Mouse (Mus musculus): ENCODE measurements around the gene Zfp874a. TPM values are rescaled to one million over a fixed set of nuclear protein-coding genes. Genes with fewer than 3 reads are reported as not detected.

The Zfp874a gene
- polyA plus RNA-seq (2014; fragmentation: Nextera tagmentation; extraction: Ambion mirVana), result 5.3 and 7.6 TPM in 2 replicates

GRCm38 (mm10) chr13:67451172-67452020 lies at the start of gene Zfp874a:
Gene Zfp874a (minus strand): TSS chr13:67451624.
- Histone ChIP-seq H3K36me3 (ENCODE audit: control insufficient read depth, insufficient read depth, low read length) (no peaks in the 10 kb centered on the region), H3K9me3 (ENCODE audit: control insufficient read depth, low read length) (no peaks in the 10 kb centered on the region), H3K4me1 (ENCODE audit: control insufficient read depth, insufficient read depth, low read length) (no peaks in the 10 kb centered on the region), H3K4me2 (ENCODE audit: low read depth, low read length) (peak within 1 kb of the TSS; percentile 70), H3K9ac (replicated peaks; ENCODE audit: low read depth, low read length) (peak within 1 kb of the TSS; percentile 46), H3K27me3 (ENCODE audit: control insufficient read depth, insufficient read depth, low read length) (no peaks in the 10 kb centered on the region), H3K27ac (ENCODE audit: low read depth, low read length) (no peak within 1 kb of the TSS), H3K4me3 (ENCODE audit: low read depth, low read length) (peak within 1 kb of the TSS; percentile 50)
- WGBS, result 2% methylated on average over 20 of the region's 20 CpGs
- peak; percentile 97 for ATAC-seq (ENCODE audit: low read depth)

GRCm38 (mm10) chr13:67500908-67501307 lies 49.5 kb upstream of the Zfp874a start:
- H3K4me1 ChIP-seq (ENCODE audit: control insufficient read depth, insufficient read depth, low read length), result peaks cover 6% of the 10 kb centered on the region
- no peaks in the 10 kb centered on the region for H3K9me3 ChIP-seq (ENCODE audit: control insufficient read depth, low read length)
- H3K4me3 ChIP-seq (ENCODE audit: low read depth, low read length), result no peak overlapping the region
- H3K36me3 ChIP-seq (ENCODE audit: control insufficient read depth, insufficient read depth, low read length), result no peaks in the 10 kb centered on the region
- H3K9ac ChIP-seq (replicated peaks; ENCODE audit: low read depth, low read length), result no peak overlapping the region
- peak overlapping the region; percentile 77; the same call in 1 of the 2 replicates for H3K4me2 ChIP-seq (ENCODE audit: low read depth, low read length)
- H3K27ac ChIP-seq (ENCODE audit: low read depth, low read length), result no peak overlapping the region
- peak; percentile 11; the same call in 1 of the 2 replicates for ATAC-seq (ENCODE audit: low read depth)
- no peaks in the 10 kb centered on the region for H3K27me3 ChIP-seq (ENCODE audit: control insufficient read depth, insufficient read depth, low read length)
- WGBS, result 73% methylated on average over 1 of the region's 1 CpGs

- peak; percentile 97 for ATAC-seq (ENCODE audit: low read depth)
- Histone ChIP-seq H3K4me3 (ENCODE audit: low read depth, low read length) (peak within 1 kb of the TSS; percentile 73), H3K4me1 (ENCODE audit: control insufficient read depth, insufficient read depth, low read length) (peaks cover 6% of the 10 kb centered on the region), H3K27me3 (ENCODE audit: control insufficient read depth, insufficient read depth, low read length) (no peaks in the 10 kb centered on the region), H3K9ac (replicated peaks; ENCODE audit: low read depth, low read length) (peak within 1 kb of the TSS; percentile 64), H3K36me3 (ENCODE audit: control insufficient read depth, insufficient read depth, low read length) (no peaks in the 10 kb centered on the region), H3K9me3 (ENCODE audit: control insufficient read depth, low read length) (no peaks in the 10 kb centered on the region), H3K4me2 (ENCODE audit: low read depth, low read length) (peak within 1 kb of the TSS; percentile 77), H3K27ac (ENCODE audit: low read depth, low read length) (no peak within 1 kb of the TSS)
- WGBS, result under 1% methylated on average over 22 of the region's 22 CpGs
Measured at GRCm38 (mm10) chr13:67500084-67500719, 48.8 kb upstream of the Zfp874a start, which contains the start of gene Zfp58. Gene Zfp58 (minus strand): TSS chr13:67500555.

- peaks cover 22% of the 10 kb centered on the region for H3K36me3 ChIP-seq (ENCODE audit: control insufficient read depth, insufficient read depth, low read length)
- WGBS, result 98% methylated on average over 1 of the region's 1 CpGs
- peaks cover 8% of the 10 kb centered on the region; the same call in 1 of the 2 replicates for H3K9me3 ChIP-seq (ENCODE audit: control insufficient read depth, low read length)
- H3K4me2 ChIP-seq (ENCODE audit: low read depth, low read length), result no peak overlapping the region
- no peak overlapping the region for H3K27ac ChIP-seq (ENCODE audit: low read depth, low read length)
- H3K9ac ChIP-seq (replicated peaks; ENCODE audit: low read depth, low read length), result no peak overlapping the region
- no peaks in the 10 kb centered on the region for H3K27me3 ChIP-seq (ENCODE audit: control insufficient read depth, insufficient read depth, low read length)
- H3K4me1 ChIP-seq (ENCODE audit: control insufficient read depth, insufficient read depth, low read length), result peaks cover 6% of the 10 kb centered on the region
- H3K4me3 ChIP-seq (ENCODE audit: low read depth, low read length), result no peak overlapping the region
- no peak for ATAC-seq (ENCODE audit: low read depth)
Measured at GRCm38 (mm10) chr13:67495631-67496030, 44.2 kb upstream of the Zfp874a start.

- 47% methylated on average over 8 of the region's 8 CpGs for WGBS
- ATAC-seq (ENCODE audit: low read depth), result peak; percentile 63; the same call in 1 of the 2 replicates
- H3K27ac ChIP-seq (ENCODE audit: low read depth, low read length), result no peak overlapping the region
Measured at GRCm38 (mm10) chr13:67484424-67484811, 33.0 kb upstream of the Zfp874a start.

GRCm38 (mm10) chr13:67483625-67484423 lies 32.4 kb upstream of the Zfp874a start, which contains the start of gene Zfp874b:
Gene Zfp874b (minus strand): TSS chr13:67484258.
- H3K27ac ChIP-seq (ENCODE audit: low read depth, low read length), result no peak within 1 kb of the TSS
- peak within 1 kb of the TSS; percentile 55 for H3K4me3 ChIP-seq (ENCODE audit: low read depth, low read length)
- 6% methylated on average over 20 of the region's 20 CpGs for WGBS

More at GRCm38 (mm10) chr13:67484424-67484811, 33.0 kb upstream of the Zfp874a start:
- Histone ChIP-seq H3K36me3 (ENCODE audit: control insufficient read depth, insufficient read depth, low read length) (no peaks in the 10 kb centered on the region), H3K4me1 (ENCODE audit: control insufficient read depth, insufficient read depth, low read length) (no peaks in the 10 kb centered on the region), H3K9ac (replicated peaks; ENCODE audit: low read depth, low read length) (no peak overlapping the region), H3K9me3 (ENCODE audit: control insufficient read depth, low read length) (no peaks in the 10 kb centered on the region), H3K27me3 (ENCODE audit: control insufficient read depth, insufficient read depth, low read length) (no peaks in the 10 kb centered on the region), H3K4me2 (ENCODE audit: low read depth, low read length) (peak overlapping the region; percentile 68), H3K4me3 (ENCODE audit: low read depth, low read length) (peak overlapping the region; percentile 55)

GRCm38 (mm10) chr13:67481528-67481927 lies 30.1 kb upstream of the Zfp874a start:
- ATAC-seq (ENCODE audit: low read depth), result no peak
- Histone ChIP-seq H3K27me3 (ENCODE audit: control insufficient read depth, insufficient read depth, low read length) (no peaks in the 10 kb centered on the region), H3K27ac (ENCODE audit: low read depth, low read length) (no peak overlapping the region), H3K4me3 (ENCODE audit: low read depth, low read length) (no peak overlapping the region), H3K9me3 (ENCODE audit: control insufficient read depth, low read length) (no peaks in the 10 kb centered on the region), H3K4me1 (ENCODE audit: control insufficient read depth, insufficient read depth, low read length) (no peaks in the 10 kb centered on the region), H3K4me2 (ENCODE audit: low read depth, low read length) (no peak overlapping the region), H3K9ac (replicated peaks; ENCODE audit: low read depth, low read length) (no peak overlapping the region), H3K36me3 (ENCODE audit: control insufficient read depth, insufficient read depth, low read length) (no peaks in the 10 kb centered on the region)
- WGBS, result 67% methylated on average over 4 of the region's 4 CpGs

More at GRCm38 (mm10) chr13:67483625-67484423, 32.4 kb upstream of the Zfp874a start, which contains the start of gene Zfp874b:
- Histone ChIP-seq H3K9ac (replicated peaks; ENCODE audit: low read depth, low read length) (peak within 1 kb of the TSS; percentile 37; the same call in 1 of the 2 replicates), H3K27me3 (ENCODE audit: control insufficient read depth, insufficient read depth, low read length) (no peaks in the 10 kb centered on the region), H3K36me3 (ENCODE audit: control insufficient read depth, insufficient read depth, low read length) (no peaks in the 10 kb centered on the region), H3K9me3 (ENCODE audit: control insufficient read depth, low read length) (no peaks in the 10 kb centered on the region), H3K4me2 (ENCODE audit: low read depth, low read length) (peak within 1 kb of the TSS; percentile 68), H3K4me1 (ENCODE audit: control insufficient read depth, insufficient read depth, low read length) (no peaks in the 10 kb centered on the region)
- peak; percentile 95 for ATAC-seq (ENCODE audit: low read depth)

- 88% methylated on average over 3 of the region's 3 CpGs for WGBS
Measured at GRCm38 (mm10) chr13:67469274-67469673, 17.9 kb upstream of the Zfp874a start.

More at GRCm38 (mm10) chr13:67469274-67469673, 17.9 kb upstream of the Zfp874a start:
- H3K4me1 ChIP-seq (ENCODE audit: control insufficient read depth, insufficient read depth, low read length), result no peaks in the 10 kb centered on the region
- no peaks in the 10 kb centered on the region for H3K9me3 ChIP-seq (ENCODE audit: control insufficient read depth, low read length)
- no peak overlapping the region for H3K27ac ChIP-seq (ENCODE audit: low read depth, low read length)
- H3K36me3 ChIP-seq (ENCODE audit: control insufficient read depth, insufficient read depth, low read length), result no peaks in the 10 kb centered on the region
- H3K4me2 ChIP-seq (ENCODE audit: low read depth, low read length), result no peak overlapping the region
- H3K27me3 ChIP-seq (ENCODE audit: control insufficient read depth, insufficient read depth, low read length), result no peaks in the 10 kb centered on the region
- H3K9ac ChIP-seq (replicated peaks; ENCODE audit: low read depth, low read length), result no peak overlapping the region
- ATAC-seq (ENCODE audit: low read depth), result no peak
- no peak overlapping the region for H3K4me3 ChIP-seq (ENCODE audit: low read depth, low read length)

Measured in neural tube, embryonic 14.5 days (tissue).